Mouse (Mus musculus) CH12.LX (cell line): ENCODE measurements around the gene Asb16. TPM values are rescaled to one million over a fixed set of nuclear protein-coding genes. Genes with fewer than 3 reads are reported as not detected.

ENCODE experiments used
- DNase-seq: peaks from one replicate; pipeline ENCODE4 v3.0.0-alpha.2; 2013; ENCODE audit errors: extremely low read depth
- H3K27ac ChIP-seq: 2 replicates; pipeline ENCODE4 v1.5.1; 2012; ENCODE audit warnings: low read depth, mild to moderate bottlenecking, control low read depth, moderate library complexity; ENCODE audit not compliant: insufficient read depth
- H3K27me3 ChIP-seq: replicated peaks from 2 replicates; pipeline ENCODE3; 2012; ENCODE audit warnings: inconsistent platforms
- H3K36me3 ChIP-seq, 2 experiments: replicated peaks in 1 of 2; 2 replicates each; pipeline versions ENCODE3 to v1.6.1; 2012; ENCODE audit warnings: inconsistent platforms in 1 of 2, low read length in 1 of 2, mild to moderate bottlenecking in 1 of 2, mixed read lengths in 1 of 2, moderate library complexity in 1 of 2; ENCODE audit not compliant: control insufficient read depth in 1 of 2, insufficient read depth in 1 of 2
- H3K4me1 ChIP-seq, 2 experiments: 2 replicates each; pipeline ENCODE4 v1.6.1; 2012; ENCODE audit warnings: inconsistent platforms in 1 of 2, moderate library complexity in 1 of 2; ENCODE audit not compliant: insufficient read depth in 2 of 2, control insufficient read depth in 1 of 2
- H3K4me2 ChIP-seq: 2 replicates; pipeline ENCODE4 v1.6.1; 2012; ENCODE audit warnings: low read depth, mild to moderate bottlenecking, control low read depth; ENCODE audit not compliant: poor library complexity, insufficient read depth, severe bottlenecking
- H3K4me3 ChIP-seq, 3 experiments: fragments of 150-350 bp in 1 of 3; sonication (generic) in 1 of 3; replicated peaks in 1 of 3; 2 replicates each; pipeline versions ENCODE3 to v1.5.1; 2011 to 2012; ENCODE audit warnings: low read depth in 2 of 3, low read length in 2 of 3, mild to moderate bottlenecking in 2 of 3, moderate library complexity in 2 of 3, control low read depth in 1 of 3, improper control_type of control experiment in 1 of 3, inconsistent platforms in 1 of 3, mixed read lengths in 1 of 3; ENCODE audit not compliant: poor library complexity in 1 of 3
- H3K79me2 ChIP-seq: replicated peaks from 2 replicates; pipeline ENCODE4 v1.6.1; 2012; ENCODE audit warnings: mild to moderate bottlenecking, moderate library complexity; ENCODE audit not compliant: control insufficient read depth, poor library complexity, insufficient read depth, severe bottlenecking; ENCODE audit errors: extremely low read depth
- H3K9ac ChIP-seq: 2 replicates; pipeline ENCODE4 v1.6.1; 2012; ENCODE audit warnings: low read depth, mild to moderate bottlenecking, control low read depth, moderate library complexity; ENCODE audit not compliant: insufficient read depth
- H3K9me3 ChIP-seq: replicated peaks from 2 replicates; pipeline ENCODE3; 2012; ENCODE audit warnings: low read length, inconsistent platforms, mixed read lengths
- BHLHE40 ChIP-seq: IDR thresholded peaks from 2 replicates; pipeline ENCODE4 v1.6.1; 2011; ENCODE audit warnings: mild to moderate bottlenecking, low read depth, low read length, improper control_type of control experiment
- CHD2 ChIP-seq: IDR thresholded peaks from 2 replicates; pipeline ENCODE4 v1.6.1; 2011; ENCODE audit warnings: low read length, improper control_type of control experiment
- IRF4 ChIP-seq: IDR thresholded peaks from 2 replicates; pipeline ENCODE4 v1.6.1; 2014; ENCODE audit warnings: low read depth, mild to moderate bottlenecking, inconsistent platforms, low read length, improper control_type of control experiment
- JUND ChIP-seq: conservative IDR thresholded peaks from 2 replicates; pipeline ENCODE4 v1.6.1; 2011; ENCODE audit warnings: low read depth, low read length, improper control_type of control experiment
- KAT2A ChIP-seq: IDR thresholded peaks from 2 replicates; pipeline ENCODE4 v1.6.1; 2012; ENCODE audit warnings: low read length, improper control_type of control experiment, inconsistent platforms; ENCODE audit not compliant: insufficient replicate concordance
- MAFK ChIP-seq: IDR thresholded peaks from 2 replicates; pipeline ENCODE4 v1.6.1; 2011; ENCODE audit warnings: low read length, improper control_type of control experiment; ENCODE audit not compliant: insufficient replicate concordance
- MEF2A ChIP-seq: IDR thresholded peaks from 2 replicates; pipeline ENCODE4 v1.6.1; 2014; ENCODE audit warnings: low read depth, mild to moderate bottlenecking, inconsistent platforms, low read length, improper control_type of control experiment, borderline replicate concordance
- MXI1 ChIP-seq: IDR thresholded peaks from 2 replicates; pipeline ENCODE4 v1.6.1; 2011; ENCODE audit warnings: mild to moderate bottlenecking, low read depth, low read length, improper control_type of control experiment
- PAX5 ChIP-seq: IDR thresholded peaks from 2 replicates; pipeline ENCODE4 v1.6.1; 2012; ENCODE audit warnings: low read length, inconsistent platforms, mixed read lengths
- POLR2A ChIP-seq: IDR thresholded peaks from 2 replicates; pipeline ENCODE4 v1.6.1; 2011; ENCODE audit warnings: low read depth, mild to moderate bottlenecking, improper control_type of control experiment, low read length
- POLR2AphosphoS2 ChIP-seq: IDR thresholded peaks from 2 replicates; pipeline ENCODE4 v1.6.1; 2011; ENCODE audit warnings: low read depth, low read length, improper control_type of control experiment
- RAD21 ChIP-seq: IDR thresholded peaks from 2 replicates; pipeline ENCODE4 v1.6.1; 2011; ENCODE audit warnings: low read depth, mild to moderate bottlenecking, low read length, improper control_type of control experiment, moderate library complexity
- SIN3A ChIP-seq: IDR thresholded peaks from 2 replicates; pipeline ENCODE4 v1.6.1; 2012; ENCODE audit warnings: low read length, improper control_type of control experiment, inconsistent platforms
- SMC3 ChIP-seq: IDR thresholded peaks from 2 replicates; pipeline ENCODE4 v1.6.1; 2011; ENCODE audit warnings: low read depth, low read length, improper control_type of control experiment
- TCF12 ChIP-seq: IDR thresholded peaks from 2 replicates; pipeline ENCODE4 v1.6.1; 2014; ENCODE audit warnings: low read depth, mild to moderate bottlenecking, inconsistent platforms, low read length, improper control_type of control experiment
- UBTF ChIP-seq: IDR thresholded peaks from 2 replicates; pipeline ENCODE4 v1.6.1; 2012; ENCODE audit warnings: low read depth, mild to moderate bottlenecking, inconsistent platforms, low read length, improper control_type of control experiment, moderate library complexity
- USF1 ChIP-seq: IDR thresholded peaks from 2 replicates; pipeline ENCODE4 v1.6.1; 2014; ENCODE audit warnings: low read depth, mild to moderate bottlenecking, inconsistent platforms, low read length, improper control_type of control experiment
- USF2 ChIP-seq: conservative IDR thresholded peaks from 2 replicates; pipeline ENCODE4 v1.6.1; 2011; ENCODE audit warnings: low read depth, low read length, improper control_type of control experiment
- ZC3H11A ChIP-seq: IDR thresholded peaks from 2 replicates; pipeline ENCODE4 v1.6.1; 2012; ENCODE audit warnings: low read depth, mild to moderate bottlenecking, inconsistent platforms, low read length, improper control_type of control experiment
- ZKSCAN1 ChIP-seq: IDR thresholded peaks from 2 replicates; pipeline ENCODE4 v1.6.1; 2012; ENCODE audit warnings: low read depth, inconsistent platforms, low read length, improper control_type of control experiment, borderline replicate concordance
- ZNF384 ChIP-seq: IDR thresholded peaks from 2 replicates; pipeline ENCODE4 v1.6.1; 2012; ENCODE audit warnings: low read depth, low read length, improper control_type of control experiment, inconsistent platforms
- dilution Hi-C: fragments of 300-500 bp; cut with MboI; formaldehyde crosslinking; loops from 2 replicates; pipeline ENCODE4 v1.14.3; 2020; ENCODE audit warnings: low sequenced_read_pairs; ENCODE audit not compliant: extremely low pct_unique_long_range_greater_than_20kb, extremely low pct_ligation_motif_present
- in situ Hi-C: fragments of 300-500 bp; cut with MboI; formaldehyde crosslinking; loops from 3 replicates; pipeline ENCODE4 v1.14.3; 2019; ENCODE audit warnings: low sequenced_read_pairs, low pct_ligation_motif_present, low pct_unique_long_range_greater_than_20kb, mixed read lengths
- polyA plus RNA-seq: library from polyadenylated mRNA; unstranded; fragments of >175 nt; gene quantifications from 2 replicates; pipeline ENCODE4 v1.2.1, GENCODE M21; 2012; ENCODE audit warnings: low read depth; ENCODE audit not compliant: insufficient read length
- total RNA-seq, 2 experiments: library from RNA; depleted of rRNA; stranded (reverse); fragments of 300-350 nt in 1 of 2; fragments of >200 nt in 1 of 2; gene quantifications; 2 replicates each; pipeline ENCODE4 v1.2.3; 2012 to 2014

Asb16 gene
- total and polyA plus RNA-seq, 3 experiments: not detected

DNA sequence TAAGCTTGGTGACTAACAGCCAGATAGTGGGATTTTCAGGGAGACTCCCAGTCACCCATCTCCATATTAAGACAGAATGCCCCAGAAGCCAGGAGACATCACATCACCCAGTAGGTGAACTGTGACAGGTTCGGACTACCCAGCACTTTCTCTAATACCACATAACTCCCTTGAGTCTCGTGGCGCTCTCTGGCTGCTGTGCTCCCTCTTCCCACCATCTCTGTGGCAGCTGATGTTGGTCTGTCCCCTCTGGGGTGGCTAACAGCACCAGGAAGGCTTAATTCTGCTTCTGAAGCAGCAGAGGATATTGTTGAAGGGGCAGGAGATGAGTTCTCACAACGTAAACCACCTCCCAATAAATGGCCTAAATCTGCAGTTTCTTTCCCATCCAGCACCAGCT, 43.4 kb downstream of the Asb16 start:
- H3K36me3 ChIP-seq: peaks cover 63 to 79% of the 10 kb centered on the region in 2 experiments
- peaks cover 25% of the 10 kb centered on the region for H3K79me2 ChIP-seq
- TF ChIP-seq CHD2 (peak; percentile 6; the same call in 1 of the 2 replicates), USF1 (no peak), POLR2AphosphoS2 (0 out of 2 replicates have a peak, but pooled peaks have one; percentile 16), IRF4 (no peak), POLR2A (peak; percentile 18; the same call in 1 of the 2 replicates)
- H3K9ac ChIP-seq: no peak overlapping the region
- in situ Hi-C loops: no loop called here
- no peak overlapping the region for H3K4me3 ChIP-seq
- no peak for DNase-seq
- no peak overlapping the region for H3K4me2 ChIP-seq
- no peaks in the 10 kb centered on the region for H3K9me3 ChIP-seq
- no peaks in the 10 kb centered on the region for H3K27me3 ChIP-seq
- no peak overlapping the region for H3K27ac ChIP-seq
- dilution Hi-C loops: loop anchor here (25.0 kb wide), 1 partner anchor 100 kb away; the partner anchor contains the start of gene Slc25a39
- H3K4me1 ChIP-seq: peaks cover 23 to 64% of the 10 kb centered on the region in 2 experiments

DNA sequence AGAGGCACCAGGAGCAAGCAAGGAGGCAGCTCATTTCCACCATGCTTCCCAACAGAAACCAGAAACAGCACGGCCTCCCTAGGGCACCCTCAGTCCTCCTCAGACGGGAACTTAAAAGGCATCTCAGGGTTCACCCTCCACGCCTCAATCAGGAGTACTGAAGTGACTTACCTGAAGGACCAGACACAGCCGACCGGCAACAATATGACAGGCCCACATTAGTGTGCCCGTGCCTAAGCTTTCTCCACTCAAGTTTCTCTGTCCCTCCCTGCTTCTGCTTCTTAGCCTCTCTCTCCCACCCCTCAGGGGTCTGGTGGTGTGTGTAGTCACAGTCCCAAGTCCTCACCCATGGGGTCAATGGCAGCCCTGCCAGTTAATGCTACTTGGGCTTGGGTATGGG, 44.0 kb downstream of the Asb16 start:
- Histone ChIP-seq H3K9me3 (no peaks in the 10 kb centered on the region), H3K79me2 (peaks cover 29% of the 10 kb centered on the region), H3K4me2 (no peak overlapping the region), H3K27ac (no peak overlapping the region), H3K4me3 (no peak overlapping the region), H3K27me3 (no peaks in the 10 kb centered on the region), H3K9ac (no peak overlapping the region), H3K4me1 (peaks cover 23 to 64% of the 10 kb centered on the region in 2 experiments)
- no peak for DNase-seq
- dilution Hi-C loops: loop anchor here (25.0 kb wide), 1 partner anchor 100 kb away; the partner anchor contains the start of gene Slc25a39
- TF ChIP-seq RAD21: no peak
- no peak for TF ChIP-seq SMC3
- TF ChIP-seq USF1: no peak
- TF ChIP-seq TCF12: no peak
- no peak for TF ChIP-seq SIN3A
- no peak for TF ChIP-seq BHLHE40
- no peak for TF ChIP-seq ZKSCAN1
- TF ChIP-seq USF2: no peak
- TF ChIP-seq MAFK: no peak
- TF ChIP-seq CHD2: no peak
- no peak for TF ChIP-seq MXI1
- TF ChIP-seq POLR2AphosphoS2: no peak; the same call in 1 of the 2 replicates
- TF ChIP-seq ZC3H11A: no peak
- no peak for TF ChIP-seq ZNF384
- no peak for TF ChIP-seq KAT2A
- no peak for TF ChIP-seq MEF2A
- TF ChIP-seq JUND: no peak
- TF ChIP-seq PAX5: no peak
- no peak for TF ChIP-seq POLR2A
- TF ChIP-seq UBTF: no peak
- TF ChIP-seq, all 38 proteins: peak for 0
- in situ Hi-C loops: no loop called here
- peaks cover 57 to 73% of the 10 kb centered on the region in 2 experiments for H3K36me3 ChIP-seq
